Mouse (Mus musculus): ENCODE measurements around the gene Dnaja3. TPM values are rescaled to one million over a fixed set of nuclear protein-coding genes. Genes with fewer than 3 reads are reported as not detected.

Gene Dnaja3
- 53.4 and 57.0 TPM in 2 replicates for polyA plus RNA-seq (2014; fragmentation: Nextera tagmentation; extraction: Ambion mirVana)

GRCm38 (mm10) chr16:4639831-4640237 is at the start of gene Dnaja3, which contains the start of gene Vasn:
Dnaja3 (plus strand) TSS chr16:4639989.
Vasn (plus strand) TSS chr16:4639941.
- Histone ChIP-seq H3K4me2 (peak within 1 kb of the TSS; percentile 68), H3K27me3 (ENCODE audit: control insufficient read depth, insufficient read depth, low read length) (no peaks in the 10 kb centered on the region), H3K9ac (ENCODE audit: low read length) (peak within 1 kb of the TSS; percentile 64), H3K4me1 (ENCODE audit: control insufficient read depth, insufficient read depth, low read length) (peaks cover 12% of the 10 kb centered on the region), H3K4me3 (ENCODE audit: low read depth, low read length) (peak within 1 kb of the TSS; percentile 45), H3K9me3 (ENCODE audit: control insufficient read depth, low read length) (no peaks in the 10 kb centered on the region), H3K36me3 (ENCODE audit: control insufficient read depth, insufficient read depth, low read length) (no peaks in the 10 kb centered on the region), H3K27ac (ENCODE audit: low read depth, low read length) (0 out of 2 replicates have a peak within 1 kb of the TSS, but pooled peaks have one; percentile 9)
- WGBS, result under 1% methylated on average over 22 of the region's 22 CpGs
- peak; percentile 96 for ATAC-seq (ENCODE audit: low FRiP score)
- DNase-seq (ENCODE audit: low spot score, missing footprints), result peak; percentile 97

GRCm38 (mm10) chr16:4590236-4590635 is 49.6 kb upstream of the Dnaja3 start:
- no peaks in the 10 kb centered on the region for H3K9me3 ChIP-seq (ENCODE audit: control insufficient read depth, low read length)
- no peak overlapping the region for H3K4me3 ChIP-seq (ENCODE audit: low read depth, low read length)
- no peak overlapping the region for H3K4me2 ChIP-seq
- no peak overlapping the region for H3K9ac ChIP-seq (ENCODE audit: low read length)
- DNase-seq (ENCODE audit: low spot score, missing footprints), result peak; percentile 86
- no peak overlapping the region for H3K27ac ChIP-seq (ENCODE audit: low read depth, low read length)
- no peak for ATAC-seq (ENCODE audit: low FRiP score)
- H3K27me3 ChIP-seq (ENCODE audit: control insufficient read depth, insufficient read depth, low read length), result no peaks in the 10 kb centered on the region
- 95% methylated on average over 9 of the region's 9 CpGs for WGBS
- H3K36me3 ChIP-seq (ENCODE audit: control insufficient read depth, insufficient read depth, low read length), result no peaks in the 10 kb centered on the region; the same call in 1 of the 2 replicates
- H3K4me1 ChIP-seq (ENCODE audit: control insufficient read depth, insufficient read depth, low read length), result peaks cover 26% of the 10 kb centered on the region

- ATAC-seq (ENCODE audit: low FRiP score), result no peak
- peak overlapping the region; percentile 83 for H3K4me2 ChIP-seq
- peak overlapping the region; percentile 97 for H3K9ac ChIP-seq (ENCODE audit: low read length)
- WGBS, result 16% methylated on average over 32 of the region's 32 CpGs
- peak; percentile 93 for DNase-seq (ENCODE audit: low spot score, missing footprints)
- peaks cover 42% of the 10 kb centered on the region for H3K4me1 ChIP-seq (ENCODE audit: control insufficient read depth, insufficient read depth, low read length)
- H3K27me3 ChIP-seq (ENCODE audit: control insufficient read depth, insufficient read depth, low read length), result no peaks in the 10 kb centered on the region
- H3K9me3 ChIP-seq (ENCODE audit: control insufficient read depth, low read length), result no peaks in the 10 kb centered on the region
- peak overlapping the region; percentile 95 for H3K27ac ChIP-seq (ENCODE audit: low read depth, low read length)
- H3K4me3 ChIP-seq (ENCODE audit: low read depth, low read length), result peak overlapping the region; percentile 89
- H3K36me3 ChIP-seq (ENCODE audit: control insufficient read depth, insufficient read depth, low read length), result no peaks in the 10 kb centered on the region; the same call in 1 of the 2 replicates
Observed at GRCm38 (mm10) chr16:4592909-4593875, 46.6 kb upstream of the Dnaja3 start.

GRCm38 (mm10) chr16:4593971-4594813 is 45.6 kb upstream of the Dnaja3 start, which contains the start of gene Glis2:
Glis2 (plus strand) TSS chr16:4594713.
- H3K4me1 ChIP-seq (ENCODE audit: control insufficient read depth, insufficient read depth, low read length), result peaks cover 52% of the 10 kb centered on the region

GRCm38 (mm10) chr16:4594814-4595526 is 44.8 kb upstream of the Dnaja3 start:
- Histone ChIP-seq H3K4me1 (ENCODE audit: control insufficient read depth, insufficient read depth, low read length) (peaks cover 54% of the 10 kb centered on the region), H3K4me2 (peak overlapping the region; percentile 83), H3K9me3 (ENCODE audit: control insufficient read depth, low read length) (no peaks in the 10 kb centered on the region), H3K27ac (ENCODE audit: low read depth, low read length) (peak overlapping the region; percentile 95), H3K4me3 (ENCODE audit: low read depth, low read length) (peak overlapping the region; percentile 89), H3K9ac (ENCODE audit: low read length) (peak overlapping the region; percentile 97), H3K36me3 (ENCODE audit: control insufficient read depth, insufficient read depth, low read length) (no peaks in the 10 kb centered on the region; the same call in 1 of the 2 replicates), H3K27me3 (ENCODE audit: control insufficient read depth, insufficient read depth, low read length) (no peaks in the 10 kb centered on the region)
- 0% methylated on average over 24 of the region's 52 CpGs for WGBS
- ATAC-seq (ENCODE audit: low FRiP score) (peak; percentile 57), DNase-seq (ENCODE audit: low spot score, missing footprints) (peak; percentile 93)

More at GRCm38 (mm10) chr16:4593971-4594813, 45.6 kb upstream of the Dnaja3 start, which contains the start of gene Glis2:
- peak within 1 kb of the TSS; percentile 97 for H3K9ac ChIP-seq (ENCODE audit: low read length)
- H3K27me3 ChIP-seq (ENCODE audit: control insufficient read depth, insufficient read depth, low read length), result no peaks in the 10 kb centered on the region
- H3K27ac ChIP-seq (ENCODE audit: low read depth, low read length), result peak within 1 kb of the TSS; percentile 95
- H3K4me3 ChIP-seq (ENCODE audit: low read depth, low read length), result peak within 1 kb of the TSS; percentile 89
- WGBS, result under 1% methylated on average over 28 of the region's 74 CpGs
- ATAC-seq (ENCODE audit: low FRiP score) (peak; percentile 89), DNase-seq (ENCODE audit: low spot score, missing footprints) (peak; percentile 97)
- no peaks in the 10 kb centered on the region; the same call in 1 of the 2 replicates for H3K36me3 ChIP-seq (ENCODE audit: control insufficient read depth, insufficient read depth, low read length)
- H3K4me2 ChIP-seq, result peak within 1 kb of the TSS; percentile 83
- H3K9me3 ChIP-seq (ENCODE audit: control insufficient read depth, low read length), result no peaks in the 10 kb centered on the region

- DNase-seq (ENCODE audit: low spot score, missing footprints) (peak; percentile 93), ATAC-seq (ENCODE audit: low FRiP score) (no peak)
- 6% methylated on average over 5 of the region's 5 CpGs for WGBS
- no peaks in the 10 kb centered on the region for H3K9me3 ChIP-seq (ENCODE audit: control insufficient read depth, low read length)
- no peaks in the 10 kb centered on the region; the same call in 1 of the 2 replicates for H3K36me3 ChIP-seq (ENCODE audit: control insufficient read depth, insufficient read depth, low read length)
- H3K4me3 ChIP-seq (ENCODE audit: low read depth, low read length), result peak overlapping the region; percentile 89
- H3K4me2 ChIP-seq, result peak overlapping the region; percentile 83
- H3K9ac ChIP-seq (ENCODE audit: low read length), result peak overlapping the region; percentile 97
- no peaks in the 10 kb centered on the region for H3K27me3 ChIP-seq (ENCODE audit: control insufficient read depth, insufficient read depth, low read length)
- H3K27ac ChIP-seq (ENCODE audit: low read depth, low read length), result peak overlapping the region; percentile 95
- H3K4me1 ChIP-seq (ENCODE audit: control insufficient read depth, insufficient read depth, low read length), result peaks cover 56% of the 10 kb centered on the region
Observed at GRCm38 (mm10) chr16:4595527-4595963, 44.2 kb upstream of the Dnaja3 start.

- no peaks in the 10 kb centered on the region for H3K27me3 ChIP-seq (ENCODE audit: control insufficient read depth, insufficient read depth, low read length)
- peaks cover 62% of the 10 kb centered on the region for H3K4me1 ChIP-seq (ENCODE audit: control insufficient read depth, insufficient read depth, low read length)
- peak overlapping the region; percentile 95 for H3K27ac ChIP-seq (ENCODE audit: low read depth, low read length)
- DNase-seq (ENCODE audit: low spot score, missing footprints) (peak; percentile 92), ATAC-seq (ENCODE audit: low FRiP score) (peak; percentile 13)
- peak overlapping the region; percentile 83 for H3K4me2 ChIP-seq
- 2% methylated on average over 3 of the region's 3 CpGs for WGBS
- no peaks in the 10 kb centered on the region for H3K36me3 ChIP-seq (ENCODE audit: control insufficient read depth, insufficient read depth, low read length)
- peak overlapping the region; percentile 97 for H3K9ac ChIP-seq (ENCODE audit: low read length)
- peak overlapping the region; percentile 89 for H3K4me3 ChIP-seq (ENCODE audit: low read depth, low read length)
- H3K9me3 ChIP-seq (ENCODE audit: control insufficient read depth, low read length), result no peaks in the 10 kb centered on the region
Observed at GRCm38 (mm10) chr16:4596141-4596728, 43.6 kb upstream of the Dnaja3 start.

- 32% methylated on average over 2 of the region's 2 CpGs for WGBS
- 0 out of 2 replicates have a peak overlapping the region, but pooled peaks have one; percentile 95 for H3K27ac ChIP-seq (ENCODE audit: low read depth, low read length)
- DNase-seq (ENCODE audit: low spot score, missing footprints), result no peak
Observed at GRCm38 (mm10) chr16:4596836-4597235, 43.0 kb upstream of the Dnaja3 start.

More at GRCm38 (mm10) chr16:4596836-4597235, 43.0 kb upstream of the Dnaja3 start:
- ATAC-seq (ENCODE audit: low FRiP score), result no peak
- Histone ChIP-seq H3K4me2 (peak overlapping the region; percentile 83), H3K9ac (ENCODE audit: low read length) (peak overlapping the region; percentile 97), H3K4me1 (ENCODE audit: control insufficient read depth, insufficient read depth, low read length) (peaks cover 65% of the 10 kb centered on the region), H3K9me3 (ENCODE audit: control insufficient read depth, low read length) (no peaks in the 10 kb centered on the region), H3K4me3 (ENCODE audit: low read depth, low read length) (peak overlapping the region; percentile 89), H3K27me3 (ENCODE audit: control insufficient read depth, insufficient read depth, low read length) (no peaks in the 10 kb centered on the region), H3K36me3 (ENCODE audit: control insufficient read depth, insufficient read depth, low read length) (no peaks in the 10 kb centered on the region)

Measured in midbrain, embryonic 11.5 days (tissue).